Mouse (Mus musculus) erythroid progenitor cell, adult 5-6 weeks (primary cell): ENCODE measurements around the gene Zdhhc18. TPM values are rescaled to one million over a fixed set of nuclear protein-coding genes. Genes with fewer than 3 reads are reported as not detected.

Experiments
- ATAC-seq: replicated peaks from 2 replicates; pipeline ENCODE4 v1.8.0; 2016; ENCODE audit warnings: moderate number of reproducible peaks, mild to moderate bottlenecking, moderate TSS enrichment, inconsistent platforms; ENCODE audit not compliant: poor library complexity, low FRiP score, severe bottlenecking
- total RNA-seq, 2 experiments: library from RNA; stranded (forward) in 1 of 2; stranded (reverse) in 1 of 2; fragments of 150-400 nt in 1 of 2; fragments of 186-747, 209-891 nt in 1 of 2; gene quantifications; 2 replicates each; pipeline versions ENCODE4 v1.2.3 to v1.2.4; 2015 to 2017; ENCODE audit warnings: low replicate concordance in 2 of 2

Gene Zdhhc18
- total RNA-seq, 2 experiments from 2014 or later = 3.9 to 19.3 TPM

DNA sequence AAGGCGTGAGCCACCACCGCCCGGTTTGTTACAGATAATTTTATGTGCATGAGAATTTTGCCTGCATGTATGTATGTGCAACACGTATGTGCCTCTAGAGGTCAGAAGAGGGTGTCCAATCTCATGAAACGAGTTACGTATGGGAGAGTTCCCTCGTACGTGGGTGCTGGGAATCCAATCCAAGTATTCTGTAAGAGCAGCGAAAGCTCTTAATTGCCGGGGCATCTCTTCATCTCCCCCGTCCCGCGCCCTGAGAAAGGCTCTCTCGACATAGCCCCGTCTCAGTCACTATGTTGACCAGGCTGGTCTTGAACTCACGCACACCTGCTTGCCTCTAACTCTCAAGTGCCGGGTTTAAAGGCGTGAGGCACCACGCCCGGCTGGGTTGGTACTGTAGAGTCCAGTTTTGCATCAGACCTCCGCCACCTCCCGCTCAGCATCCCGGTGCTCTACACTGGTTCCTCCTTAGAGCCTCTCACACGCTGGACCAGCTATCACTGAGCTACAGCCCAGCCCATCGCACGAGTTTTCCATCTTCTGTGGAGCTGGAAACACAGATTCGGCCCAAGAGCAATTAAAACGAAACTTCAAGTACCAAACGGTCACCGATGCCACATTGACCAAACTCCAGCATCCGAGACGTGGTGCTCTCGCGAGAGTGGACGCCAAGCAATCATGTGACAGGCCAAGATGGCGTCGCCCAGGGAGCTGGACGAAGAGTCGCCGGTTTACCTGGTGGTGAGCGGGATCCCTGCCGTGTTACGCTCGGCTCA is 75.7 kb downstream of the Zdhhc18 start, which contains the start of gene Gpatch3:
Gene Gpatch3 (plus strand): TSS at position 676 of the 773 bp plus-strand sequence.
- ATAC-seq = peak; percentile 97

GRCm38 (mm10) chr4:133570066-133570466 is 79.9 kb downstream of the Zdhhc18 start:
- no peak for ATAC-seq

- no peak for ATAC-seq
These were observed 80.5 kb downstream of the Zdhhc18 start for GRCm38 (mm10) chr4:133569291-133570065.

DNA sequence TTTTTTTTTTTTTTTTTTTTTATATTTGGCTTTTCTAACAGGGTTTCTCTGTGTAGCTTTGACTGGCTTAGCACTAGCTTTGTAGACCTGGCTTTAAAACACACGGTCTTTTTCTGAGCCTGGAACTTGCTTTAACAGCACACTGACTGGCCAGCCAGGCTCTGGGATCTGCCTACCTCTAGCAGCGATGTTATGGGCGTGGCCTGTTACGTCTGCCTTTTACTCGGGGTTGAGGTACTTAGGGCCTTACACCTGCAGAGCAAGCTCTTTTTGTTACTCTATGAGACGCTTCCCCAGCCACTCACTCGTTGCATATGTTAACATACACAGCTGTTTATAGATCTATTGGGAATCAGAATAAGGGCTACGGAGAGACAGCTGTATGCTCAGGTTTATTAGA is 82.7 kb downstream of the Zdhhc18 start:
- no peak for ATAC-seq

- no peak for ATAC-seq
These were observed 86.8 kb downstream of the Zdhhc18 start for GRCm38 (mm10) chr4:133563123-133563571.

DNA sequence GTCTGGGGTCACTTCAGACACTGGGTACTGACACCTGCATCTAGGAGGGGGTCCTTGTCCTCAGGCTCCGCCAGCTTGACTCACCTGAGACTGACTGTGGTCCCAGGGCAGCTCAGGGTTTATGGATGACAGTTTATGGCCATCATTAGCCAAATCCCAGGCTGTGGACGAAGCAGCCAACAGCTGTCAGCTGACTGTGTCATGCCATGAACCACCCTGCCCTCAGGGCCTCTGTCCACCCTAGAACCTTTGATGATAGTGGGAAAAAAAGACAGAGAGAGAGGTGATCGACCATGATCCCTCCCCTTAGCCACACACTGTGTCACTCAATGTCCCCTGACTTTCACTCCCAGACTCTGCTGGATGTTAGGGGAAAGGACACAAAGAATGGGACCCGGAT is 88.3 kb downstream of the Zdhhc18 start:
- no peak for ATAC-seq

GRCm38 (mm10) chr4:133559846-133560245 is 90.1 kb downstream of the Zdhhc18 start:
- ATAC-seq = no peak

- ATAC-seq = no peak
These were observed 92.8 kb downstream of the Zdhhc18 start for GRCm38 (mm10) chr4:133557041-133557717.

Other genes starting within 250 kb of the Zdhhc18 start
- not detected in 2 replicates for gene Tent5b, start 170.0 kb downstream of the Zdhhc18 start, total RNA-seq (2015; ENCODE audit: low replicate concordance)
- not detected in 2 replicates for gene Tent5b, start 170.0 kb downstream of the Zdhhc18 start, total RNA-seq (2017; ENCODE audit: low replicate concordance)
- gene Trnp1, start 151.6 kb downstream of the Zdhhc18 start, total RNA-seq (2015; ENCODE audit: low replicate concordance) = not detected in 2 replicates
- gene Trnp1, start 151.6 kb downstream of the Zdhhc18 start, total RNA-seq (2017; ENCODE audit: low replicate concordance) = not detected in 2 replicates
- not detected in 2 replicates for gene Kdf1, start 131.2 kb downstream of the Zdhhc18 start, total RNA-seq (2015; ENCODE audit: low replicate concordance)
- not detected in 2 replicates for gene Kdf1, start 131.2 kb downstream of the Zdhhc18 start, total RNA-seq (2017; ENCODE audit: low replicate concordance)
- 57.3 and 70.0 TPM in 2 replicates for gene Nudc, start 104.2 kb downstream of the Zdhhc18 start, total RNA-seq (2015; ENCODE audit: low replicate concordance)
- 55.3 and 88.5 TPM in 2 replicates for gene Nudc, start 104.2 kb downstream of the Zdhhc18 start, total RNA-seq (2017; ENCODE audit: low replicate concordance)
- gene Nr0b2, start 96.8 kb downstream of the Zdhhc18 start, total RNA-seq (2015; ENCODE audit: low replicate concordance) = not detected in 2 replicates
- gene Nr0b2, start 96.8 kb downstream of the Zdhhc18 start, total RNA-seq (2017; ENCODE audit: low replicate concordance) = not detected in 2 replicates
- gene Gpatch3, start 75.4 kb downstream of the Zdhhc18 start, total RNA-seq (2015; ENCODE audit: low replicate concordance) = 1.7 and 3.6 TPM in 2 replicates
- gene Gpatch3, start 75.4 kb downstream of the Zdhhc18 start, total RNA-seq (2017; ENCODE audit: low replicate concordance) = 4.1 and 19.7 TPM in 2 replicates
- gene Gpn2, start 65.8 kb downstream of the Zdhhc18 start, total RNA-seq (2015; ENCODE audit: low replicate concordance) = 4.2 and 12.3 TPM in 2 replicates
- 4.2 and 5.0 TPM in 2 replicates for gene Gpn2, start 65.8 kb downstream of the Zdhhc18 start, total RNA-seq (2017; ENCODE audit: low replicate concordance)
- 2.9 TPM in 1 of 2 replicates, not detected in the other for gene Sfn, start 48.0 kb downstream of the Zdhhc18 start, total RNA-seq (2015; ENCODE audit: low replicate concordance)
- gene Sfn, start 48.0 kb downstream of the Zdhhc18 start, total RNA-seq (2017; ENCODE audit: low replicate concordance) = 0.64 TPM in 1 of 2 replicates, not detected in the other
- gene Pigv, start 22.5 kb upstream of the Zdhhc18 start, total RNA-seq (2015; ENCODE audit: low replicate concordance) = 1.3 and 4.0 TPM in 2 replicates
- 2.7 and 3.2 TPM in 2 replicates for gene Pigv, start 22.5 kb upstream of the Zdhhc18 start, total RNA-seq (2017; ENCODE audit: low replicate concordance)
- gene Arid1a, start 106.6 kb upstream of the Zdhhc18 start, total RNA-seq (2015; ENCODE audit: low replicate concordance) = 65.8 and 102 TPM in 2 replicates
- 42.9 and 69.1 TPM in 2 replicates for gene Arid1a, start 106.6 kb upstream of the Zdhhc18 start, total RNA-seq (2017; ENCODE audit: low replicate concordance)
- 73.9 and 91.8 TPM in 2 replicates for gene Rps6ka1, start 237.6 kb upstream of the Zdhhc18 start, total RNA-seq (2015; ENCODE audit: low replicate concordance)
- gene Rps6ka1, start 237.6 kb upstream of the Zdhhc18 start, total RNA-seq (2017; ENCODE audit: low replicate concordance) = 77.2 and 91.8 TPM in 2 replicates